Mouse (Mus musculus): ENCODE results near the gene Vamp5. TPM values are rescaled to one million over a fixed set of nuclear protein-coding genes. Genes with fewer than 3 reads are reported as not detected.
A peak's percentile ranks its signal among the peaks of the same experiment; 100 is the strongest.

The Vamp5 gene
- polyA plus RNA-seq, 1 experiment from 2014 or later, result 50.1 TPM

DNA sequence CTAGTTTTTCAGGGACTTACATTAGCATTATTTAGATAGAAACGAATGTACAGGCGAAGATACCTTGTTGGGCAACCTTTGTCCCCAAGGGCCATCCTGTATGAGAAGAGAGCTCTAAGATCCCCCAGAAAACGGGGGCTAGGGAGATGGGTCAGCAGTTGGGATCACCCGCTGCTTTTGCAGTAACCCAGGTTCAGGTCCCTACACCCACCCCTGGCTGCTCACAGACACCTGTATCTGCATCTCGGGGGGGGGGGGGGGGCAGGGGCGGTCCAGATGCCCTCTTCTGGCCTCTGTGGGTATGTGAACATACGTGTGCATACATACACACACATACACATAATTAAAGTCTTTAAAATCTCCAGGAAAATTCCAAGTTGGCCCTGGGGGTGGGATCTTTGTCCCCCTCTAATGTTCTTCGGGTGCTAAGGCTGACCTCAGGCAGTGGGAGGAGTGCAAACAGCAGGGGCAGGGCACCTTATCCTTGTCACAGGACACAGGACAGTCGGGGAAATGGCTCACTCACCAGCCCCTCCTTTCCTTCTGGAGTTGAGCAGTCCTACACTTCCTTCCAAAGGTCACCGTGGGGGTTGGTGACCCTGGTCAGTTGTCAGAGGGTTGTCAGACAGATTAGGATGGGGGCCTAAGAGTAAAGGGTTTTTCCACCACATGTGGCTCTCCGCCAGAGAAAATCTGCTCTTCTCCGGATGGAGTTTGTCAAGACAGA is 10.7 kb upstream of the Vamp5 start:
- peak overlapping the region; percentile 71 for H3K4me2 ChIP-seq (ENCODE audit: low read length)
- no peaks in the 10 kb centered on the region for H3K9me3 ChIP-seq (replicated peaks; ENCODE audit: low read length)
- peak overlapping the region; percentile 99 for H3K27ac ChIP-seq
- H3K9ac ChIP-seq (ENCODE audit: low read depth, low read length), result peak overlapping the region; percentile 83
- H3K27me3 ChIP-seq (ENCODE audit: insufficient read depth, low read length), result no peaks in the 10 kb centered on the region
- ATAC-seq (replicated peaks; ENCODE audit: low FRiP score, low read depth) (peak; percentile 75), DNase-seq (ENCODE audit: low spot score) (peak; percentile 88)
- 0 out of 2 replicates have a peak, but pooled peaks cover 2% of the 10 kb centered on the region for H3K36me3 ChIP-seq (ENCODE audit: insufficient read depth, low read length)
- H3K4me1 ChIP-seq (replicated peaks; ENCODE audit: insufficient read depth, low read length), result peaks cover 27% of the 10 kb centered on the region; the same call in 1 of the 2 replicates
- 11% methylated on average over 12 of the region's 12 CpGs for WGBS
- peak overlapping the region; percentile 57 for H3K4me3 ChIP-seq (replicated peaks; ENCODE audit: low read depth, low read length)
- no peak for TF ChIP-seq CTCF (IDR thresholded peaks at IDR 0.05; ENCODE audit: low read depth)

DNA sequence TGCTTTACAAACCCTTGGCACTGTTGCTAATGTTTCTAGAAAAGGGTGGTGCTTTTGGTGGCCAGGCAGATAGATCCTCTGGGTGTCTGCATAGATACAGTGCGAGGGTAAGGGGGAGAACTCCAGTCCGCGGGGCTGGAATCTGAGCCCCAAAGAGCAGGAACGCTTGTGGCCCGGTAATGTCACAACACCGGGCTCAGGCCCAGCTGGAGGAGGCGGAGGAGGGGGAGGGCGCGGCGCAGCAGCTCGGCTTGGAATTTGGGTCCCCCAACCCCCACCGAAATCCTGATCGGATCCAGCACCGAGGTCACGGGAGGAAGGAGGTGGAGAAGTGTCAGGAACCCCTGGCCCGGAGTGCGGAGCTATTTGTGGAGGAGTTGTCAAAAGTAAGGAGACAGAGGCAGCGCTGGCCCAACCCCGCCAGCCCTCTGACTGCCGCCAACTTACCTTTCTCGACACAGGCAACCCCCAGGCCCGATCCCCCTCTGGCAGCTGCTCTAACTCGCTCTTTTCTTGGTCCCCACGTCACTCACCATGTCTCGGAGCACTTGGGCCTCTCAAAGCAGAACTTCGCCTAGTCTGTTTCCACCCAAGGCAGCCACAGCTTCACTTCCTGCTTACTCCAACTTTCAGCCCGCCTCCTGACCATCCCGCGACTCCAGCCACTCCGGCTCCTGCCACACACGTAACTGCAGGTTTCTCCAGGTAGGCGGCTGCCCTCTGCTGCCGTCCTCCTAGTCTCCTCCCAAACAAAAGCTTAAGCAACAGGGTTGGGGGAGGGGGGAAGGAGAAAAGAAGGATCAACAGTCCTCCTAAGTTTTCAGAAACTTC is 9.9 kb upstream of the Vamp5 start, which contains the start of gene Vamp8:
Vamp8 (minus strand) TSS at position 763 of the 831 bp plus-strand sequence.
- under 1% methylated on average over 33 of the region's 33 CpGs for WGBS
- peaks cover 5% of the 10 kb centered on the region for H3K36me3 ChIP-seq (ENCODE audit: insufficient read depth, low read length)
- H3K27me3 ChIP-seq (ENCODE audit: insufficient read depth, low read length), result no peaks in the 10 kb centered on the region
- peak; percentile 56; the same call in 1 of the 2 replicates for TF ChIP-seq CTCF (IDR thresholded peaks at IDR 0.05; ENCODE audit: low read depth)
- ATAC-seq (replicated peaks; ENCODE audit: low FRiP score, low read depth) (peak; percentile 83), DNase-seq (ENCODE audit: low spot score) (peak; percentile 87)
- peak within 1 kb of the TSS; percentile 99 for H3K27ac ChIP-seq
- peaks cover 27% of the 10 kb centered on the region; the same call in 1 of the 2 replicates for H3K4me1 ChIP-seq (replicated peaks; ENCODE audit: insufficient read depth, low read length)
- peak within 1 kb of the TSS; percentile 83 for H3K9ac ChIP-seq (ENCODE audit: low read depth, low read length)
- no peaks in the 10 kb centered on the region for H3K9me3 ChIP-seq (replicated peaks; ENCODE audit: low read length)
- H3K4me3 ChIP-seq (replicated peaks; ENCODE audit: low read depth, low read length), result peak within 1 kb of the TSS; percentile 57
- peak within 1 kb of the TSS; percentile 71 for H3K4me2 ChIP-seq (ENCODE audit: low read length)

DNA sequence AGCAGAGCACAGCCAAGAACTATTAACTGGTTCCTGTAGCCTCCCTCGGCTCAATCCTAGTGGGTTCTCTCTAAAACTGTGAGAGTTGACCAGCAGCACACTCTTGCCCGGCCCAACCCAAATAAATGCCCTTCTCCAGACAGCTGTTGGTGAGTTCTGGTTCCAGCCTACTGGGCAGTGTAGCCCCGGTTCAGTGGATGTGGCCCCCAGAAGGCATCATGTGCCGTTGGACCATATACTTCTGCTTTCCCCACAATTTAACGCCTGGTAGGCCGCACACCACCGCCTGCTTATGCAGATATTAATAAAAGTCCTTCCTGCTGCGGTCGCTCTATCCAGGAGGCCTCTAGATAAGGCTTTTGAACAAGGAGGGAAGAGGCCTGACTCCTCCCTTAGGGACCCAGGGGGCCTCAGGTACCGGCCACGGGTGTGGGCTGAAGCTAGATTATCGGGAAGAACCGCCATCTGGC is 9.2 kb upstream of the Vamp5 start:
- H3K27ac ChIP-seq, result peak overlapping the region; percentile 99
- peak; percentile 56 for DNase-seq (ENCODE audit: low spot score)

GRCm38 (mm10) chr6:72388791-72389329 is 8.6 kb upstream of the Vamp5 start:
- no peak for DNase-seq (ENCODE audit: low spot score)
- WGBS, result 78% methylated on average over 6 of the region's 6 CpGs
- H3K36me3 ChIP-seq (ENCODE audit: insufficient read depth, low read length), result peaks cover 7% of the 10 kb centered on the region
- no peak for TF ChIP-seq CTCF (IDR thresholded peaks at IDR 0.05; ENCODE audit: low read depth)
- H3K9me3 ChIP-seq (replicated peaks; ENCODE audit: low read length), result no peaks in the 10 kb centered on the region
- peak overlapping the region; percentile 71 for H3K4me2 ChIP-seq (ENCODE audit: low read length)
- peak overlapping the region; percentile 57; the same call in 1 of the 2 replicates for H3K4me3 ChIP-seq (replicated peaks; ENCODE audit: low read depth, low read length)
- ATAC-seq (replicated peaks; ENCODE audit: low FRiP score, low read depth), result no peak
- H3K4me1 ChIP-seq (replicated peaks; ENCODE audit: insufficient read depth, low read length), result peaks cover 27% of the 10 kb centered on the region; the same call in 1 of the 2 replicates
- H3K9ac ChIP-seq (ENCODE audit: low read depth, low read length), result peak overlapping the region; percentile 83; the same call in 1 of the 2 replicates
- H3K27ac ChIP-seq, result peak overlapping the region; percentile 99
- H3K27me3 ChIP-seq (ENCODE audit: insufficient read depth, low read length), result no peaks in the 10 kb centered on the region

More for the DNA sequence above, 9.2 kb upstream of the Vamp5 start:
- Histone ChIP-seq H3K9me3 (replicated peaks; ENCODE audit: low read length) (no peaks in the 10 kb centered on the region), H3K36me3 (ENCODE audit: insufficient read depth, low read length) (peaks cover 7% of the 10 kb centered on the region), H3K9ac (ENCODE audit: low read depth, low read length) (peak overlapping the region; percentile 83), H3K4me2 (ENCODE audit: low read length) (peak overlapping the region; percentile 71), H3K4me3 (replicated peaks; ENCODE audit: low read depth, low read length) (peak overlapping the region; percentile 57), H3K4me1 (replicated peaks; ENCODE audit: insufficient read depth, low read length) (peaks cover 27% of the 10 kb centered on the region; the same call in 1 of the 2 replicates), H3K27me3 (ENCODE audit: insufficient read depth, low read length) (no peaks in the 10 kb centered on the region)
- peak; percentile 11; the same call in 1 of the 2 replicates for ATAC-seq (replicated peaks; ENCODE audit: low FRiP score, low read depth)
- TF ChIP-seq CTCF (IDR thresholded peaks at IDR 0.05; ENCODE audit: low read depth), result no peak
- 8% methylated on average over 13 of the region's 13 CpGs for WGBS

DNA sequence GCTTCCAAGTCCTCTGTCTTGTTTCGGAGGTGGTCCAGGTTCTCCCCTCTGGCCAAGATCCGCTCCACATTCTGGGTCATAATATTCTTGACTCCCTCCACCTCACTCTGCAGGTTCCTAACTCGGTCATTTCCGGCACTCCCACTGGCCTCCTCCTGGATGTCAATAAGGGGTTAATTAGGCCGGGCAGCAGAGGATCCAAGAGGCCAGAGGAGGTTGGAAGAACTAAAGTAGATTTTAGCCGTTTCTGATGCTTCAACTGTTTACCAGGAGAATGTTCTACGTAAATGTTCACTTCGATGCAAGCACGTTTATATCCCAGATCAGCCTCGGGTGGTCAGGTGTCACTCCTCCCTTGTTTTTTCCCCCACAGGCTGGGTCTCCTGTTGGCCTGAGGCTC is 8.0 kb upstream of the Vamp5 start:
- Histone ChIP-seq H3K36me3 (ENCODE audit: insufficient read depth, low read length) (peaks cover 7% of the 10 kb centered on the region), H3K27me3 (ENCODE audit: insufficient read depth, low read length) (no peaks in the 10 kb centered on the region), H3K27ac (no peak overlapping the region), H3K4me1 (replicated peaks; ENCODE audit: insufficient read depth, low read length) (peaks cover 27% of the 10 kb centered on the region; the same call in 1 of the 2 replicates), H3K4me3 (replicated peaks; ENCODE audit: low read depth, low read length) (no peak overlapping the region), H3K4me2 (ENCODE audit: low read length) (no peak overlapping the region), H3K9ac (ENCODE audit: low read depth, low read length) (no peak overlapping the region), H3K9me3 (replicated peaks; ENCODE audit: low read length) (no peaks in the 10 kb centered on the region)
- ATAC-seq (replicated peaks; ENCODE audit: low FRiP score, low read depth) (no peak), DNase-seq (ENCODE audit: low spot score) (no peak)
- WGBS, result 53% methylated on average over 10 of the region's 10 CpGs
- no peak for TF ChIP-seq CTCF (IDR thresholded peaks at IDR 0.05; ENCODE audit: low read depth)

GRCm38 (mm10) chr6:72387816-72388215 is 7.5 kb upstream of the Vamp5 start:
- Histone ChIP-seq H3K4me3 (replicated peaks; ENCODE audit: low read depth, low read length) (no peak overlapping the region), H3K27me3 (ENCODE audit: insufficient read depth, low read length) (no peaks in the 10 kb centered on the region), H3K4me2 (ENCODE audit: low read length) (no peak overlapping the region), H3K27ac (no peak overlapping the region), H3K36me3 (ENCODE audit: insufficient read depth, low read length) (peaks cover 7% of the 10 kb centered on the region), H3K9me3 (replicated peaks; ENCODE audit: low read length) (no peaks in the 10 kb centered on the region), H3K4me1 (replicated peaks; ENCODE audit: insufficient read depth, low read length) (peaks cover 27% of the 10 kb centered on the region; the same call in 1 of the 2 replicates), H3K9ac (ENCODE audit: low read depth, low read length) (no peak overlapping the region)
- WGBS, result 62% methylated on average over 3 of the region's 3 CpGs
- ATAC-seq (replicated peaks; ENCODE audit: low FRiP score, low read depth), result no peak
- DNase-seq (ENCODE audit: low spot score), result no peak
- no peak for TF ChIP-seq CTCF (IDR thresholded peaks at IDR 0.05; ENCODE audit: low read depth)
